Mouse (Mus musculus) ovary, postnatal 10 days (tissue): ENCODE results near the gene Pitpnm3.
"Not testable (repeated sequence)": the region's sequence is repeated elsewhere in the genome, so short reads cannot be mapped to it uniquely, and the experiment has no call there.

Experiments
- DNase-seq: peaks from one replicate; pipeline ENCODE4 v3.0.0; 2022; ENCODE audit warnings: low spot score

Gene Pitpnm3

GRCm38 (mm10) chr11:72135383-72136158 is at the start of gene Pitpnm3:
Gene Pitpnm3, minus strand, starts transcription at chr11:72135778.
- no peak for DNase-seq

- DNase-seq, result no peak
Measured at GRCm38 (mm10) chr11:72184252-72184651, 48.7 kb upstream of the Pitpnm3 start.

- no peak for DNase-seq
Measured at GRCm38 (mm10) chr11:72181136-72181535, 45.6 kb upstream of the Pitpnm3 start.

GRCm38 (mm10) chr11:72180556-72180955 is 45.0 kb upstream of the Pitpnm3 start:
- no peak for DNase-seq

GRCm38 (mm10) chr11:72176553-72176952 is 41.0 kb upstream of the Pitpnm3 start:
- no peak for DNase-seq

GRCm38 (mm10) chr11:72175966-72176365 is 40.4 kb upstream of the Pitpnm3 start:
- no peak for DNase-seq

GRCm38 (mm10) chr11:72174721-72175120 is 39.1 kb upstream of the Pitpnm3 start:
- no peak for DNase-seq

- DNase-seq, result no peak
Measured at GRCm38 (mm10) chr11:72173506-72173905, 37.9 kb upstream of the Pitpnm3 start.

GRCm38 (mm10) chr11:72171906-72172305 is 36.3 kb upstream of the Pitpnm3 start:
- DNase-seq, result not testable (repeated sequence)

GRCm38 (mm10) chr11:72169871-72170270 is 34.3 kb upstream of the Pitpnm3 start:
- DNase-seq, result no peak

GRCm38 (mm10) chr11:72163198-72163597 is 27.6 kb upstream of the Pitpnm3 start:
- no peak for DNase-seq

GRCm38 (mm10) chr11:72156624-72157023 is 21.0 kb upstream of the Pitpnm3 start:
- DNase-seq, result no peak

- DNase-seq, result no peak
Measured at GRCm38 (mm10) chr11:72155981-72156428, 20.4 kb upstream of the Pitpnm3 start.

- DNase-seq, result no peak
Measured at GRCm38 (mm10) chr11:72155186-72155980, 19.8 kb upstream of the Pitpnm3 start.

- no peak for DNase-seq
Measured at GRCm38 (mm10) chr11:72153122-72153862, 17.7 kb upstream of the Pitpnm3 start.

- no peak for DNase-seq
Measured at GRCm38 (mm10) chr11:72151120-72151519, 15.5 kb upstream of the Pitpnm3 start.

GRCm38 (mm10) chr11:72147910-72148309 is 12.3 kb upstream of the Pitpnm3 start:
- DNase-seq, result no peak

- DNase-seq, result no peak
Measured at GRCm38 (mm10) chr11:72145877-72146248, 10.3 kb upstream of the Pitpnm3 start.

GRCm38 (mm10) chr11:72145182-72145876 is 9.8 kb upstream of the Pitpnm3 start:
- no peak for DNase-seq

- no peak for DNase-seq
Measured at GRCm38 (mm10) chr11:72142889-72143288, 7.3 kb upstream of the Pitpnm3 start.

- DNase-seq, result no peak
Measured at GRCm38 (mm10) chr11:72140198-72140597, 4.6 kb upstream of the Pitpnm3 start.
